Mouse (Mus musculus): ENCODE measurements at regions not wholly inside any gene's neighbourhood (a gene's known extent, or its start where the extent isn't known, plus 50 kb on each side); places are given as distances from the start of the nearest gene placed in this dataset.

DNA sequence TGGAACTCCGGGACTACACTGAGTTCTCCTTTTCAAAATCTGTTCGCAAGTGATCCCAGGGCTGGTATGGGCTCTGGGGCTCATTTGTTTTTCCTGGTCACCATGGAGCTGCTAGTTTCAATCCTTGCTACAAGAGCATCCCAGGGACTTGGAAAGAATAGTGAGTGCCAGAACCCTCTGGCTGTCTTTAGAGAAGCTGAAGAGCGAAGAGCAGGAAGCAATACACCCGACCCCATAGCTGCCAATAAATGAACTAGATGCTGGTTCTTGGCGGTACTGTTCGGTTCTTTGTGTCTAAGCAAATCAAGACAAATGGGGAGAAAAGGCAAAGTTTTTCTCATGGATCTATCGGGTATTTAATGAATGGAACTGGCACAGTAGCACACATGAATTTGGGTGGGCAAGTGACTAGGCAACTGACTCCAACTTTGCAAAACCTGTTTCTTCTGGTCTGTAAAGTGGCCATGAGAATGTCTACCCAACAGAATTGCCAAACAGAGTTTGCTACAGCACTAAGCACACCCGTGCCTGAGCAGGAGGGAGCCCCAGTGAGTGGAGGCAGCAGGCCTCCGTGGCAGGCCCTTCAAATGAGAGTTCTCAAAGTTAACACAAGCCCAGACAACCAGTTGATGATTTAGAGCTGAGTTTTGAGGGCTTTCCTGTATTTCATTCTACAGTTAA is 2612.9 kb upstream of the Gm7489 start:
- DNase-seq = no peak

DNA sequence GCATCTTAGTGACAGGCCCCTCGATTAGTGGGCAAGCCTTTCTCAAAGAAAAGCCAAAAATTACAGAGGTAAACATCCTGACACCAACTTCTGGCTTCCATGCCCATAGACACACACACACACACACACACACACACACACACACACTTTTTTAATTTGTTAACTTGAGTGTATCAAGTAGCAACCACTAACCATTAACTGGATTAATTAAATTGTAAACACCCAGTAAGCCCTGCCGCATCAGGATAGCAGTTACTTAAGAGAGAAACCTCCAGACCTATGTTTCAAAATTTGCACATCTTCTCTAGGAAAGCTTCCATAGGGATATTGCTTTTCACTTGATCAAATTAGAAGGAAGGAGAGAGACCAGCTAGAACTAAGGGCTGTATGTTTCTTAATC is 2599.4 kb upstream of the Gm7489 start:
- no peak for DNase-seq

DNA sequence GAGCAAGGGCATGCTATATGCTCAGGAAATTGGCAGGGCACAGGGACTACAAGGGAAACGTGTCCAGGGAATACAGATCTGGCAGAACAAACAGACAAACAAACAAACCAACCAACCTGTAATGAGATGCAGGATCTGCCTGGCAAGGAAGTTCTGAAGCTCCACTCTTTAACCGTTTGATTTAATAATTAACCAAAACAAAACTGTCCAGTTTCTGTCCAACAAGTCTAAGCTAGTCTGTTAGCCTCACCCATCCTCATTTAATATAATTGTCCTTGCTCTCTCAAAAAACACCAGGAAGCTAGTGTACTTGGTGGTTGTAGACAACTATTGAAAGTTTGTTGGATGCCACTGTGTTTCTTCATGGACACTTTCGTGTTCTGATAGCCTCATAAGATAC is 2598.4 kb upstream of the Gm7489 start:
- DNase-seq = no peak

- DNase-seq = no peak
These were observed 2595.7 kb upstream of the Gm7489 start for GRCm38 (mm10) chr15:51288911-51289432.

- DNase-seq = no peak
These were observed 2594.8 kb upstream of the Gm7489 start for GRCm38 (mm10) chr15:51289916-51290315.

DNA sequence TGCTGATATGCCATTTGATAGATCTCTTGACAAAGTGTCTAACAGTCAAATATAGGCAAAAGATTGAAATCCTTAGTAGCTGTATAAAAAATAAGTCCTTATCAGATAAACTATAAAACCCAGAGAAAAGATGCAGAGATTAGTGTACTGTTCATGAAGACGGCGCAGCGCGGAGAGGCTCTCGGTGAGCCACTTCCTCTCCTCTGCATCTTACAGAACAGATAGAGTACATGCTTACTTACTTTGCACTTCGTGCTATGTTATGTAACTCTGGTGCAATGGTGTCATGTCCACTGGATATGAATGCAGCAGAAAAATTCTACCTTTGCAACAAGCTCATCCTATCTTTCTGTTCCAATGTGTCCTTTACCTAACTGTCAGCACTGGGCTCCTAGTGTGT is 2593.5 kb upstream of the Gm7489 start:
- DNase-seq = no peak

DNA sequence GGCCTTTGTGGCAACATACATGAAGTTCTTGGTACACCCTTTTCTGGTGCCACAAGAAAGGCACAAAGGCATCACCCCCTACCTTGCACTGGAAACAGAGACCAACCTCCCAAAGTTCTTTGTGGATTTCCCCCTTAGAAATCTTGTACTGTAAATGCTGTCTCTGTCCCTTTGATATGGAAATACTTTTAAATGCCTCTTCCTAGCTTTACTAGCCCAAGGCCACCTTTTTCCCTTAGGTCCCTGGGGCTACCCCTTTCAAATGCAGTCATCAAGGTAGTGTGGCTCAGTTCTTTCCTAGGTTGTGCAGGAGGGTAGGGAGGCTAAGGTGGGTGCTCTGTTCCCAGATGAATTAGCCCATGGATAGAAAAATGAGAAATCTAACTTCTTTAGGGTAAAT is 2587.9 kb upstream of the Gm7489 start:
- no peak for DNase-seq

- DNase-seq = no peak
These were observed 2566.6 kb upstream of the Gm7489 start for GRCm38 (mm10) chr15:51318072-51318471.

DNA sequence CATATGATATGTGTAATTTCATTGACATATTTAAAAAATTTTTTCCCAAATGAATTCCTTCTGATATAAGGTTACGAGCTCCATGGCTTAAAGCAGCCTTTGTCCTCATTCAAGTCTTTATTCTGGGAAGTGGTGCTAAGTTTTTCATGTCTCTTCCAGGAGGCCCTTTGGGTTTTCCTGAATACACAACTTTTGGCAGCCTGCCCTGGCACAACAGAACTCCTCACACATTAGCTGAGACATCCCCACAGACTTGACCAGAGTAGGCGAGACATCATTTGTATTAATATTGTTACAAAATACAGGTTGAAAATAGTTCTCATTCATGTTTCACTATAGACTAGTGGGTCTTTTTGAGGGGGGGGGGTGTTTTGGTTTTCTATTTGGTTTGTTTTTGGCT is 2565.9 kb upstream of the Gm7489 start:
- DNase-seq = no peak

DNA sequence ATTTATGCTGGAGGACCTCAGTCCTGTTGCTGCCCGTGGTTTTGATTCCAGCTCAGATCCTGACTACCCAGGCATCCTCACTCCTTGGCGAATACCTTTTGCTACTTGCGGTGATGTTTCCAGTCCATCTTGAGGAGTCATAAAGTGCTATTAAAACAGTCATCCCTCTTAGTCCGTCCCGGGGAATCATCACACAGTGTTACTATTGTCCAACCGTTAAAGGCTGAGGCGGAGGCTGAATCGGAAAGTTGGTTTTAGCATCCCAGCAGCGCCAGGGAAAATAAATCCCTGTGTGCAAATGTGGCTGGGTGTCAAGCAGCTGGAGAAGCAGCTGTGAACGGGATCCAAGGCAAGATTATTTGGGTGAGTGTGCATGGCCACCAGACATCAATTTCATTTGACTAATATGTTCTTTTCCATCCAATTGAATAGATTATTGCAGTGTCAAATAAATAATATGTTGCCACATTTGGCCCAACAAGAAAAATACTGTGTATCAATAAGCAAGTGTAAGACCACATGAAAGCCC is 2564.3 kb upstream of the Gm7489 start:
- no peak for DNase-seq

DNA sequence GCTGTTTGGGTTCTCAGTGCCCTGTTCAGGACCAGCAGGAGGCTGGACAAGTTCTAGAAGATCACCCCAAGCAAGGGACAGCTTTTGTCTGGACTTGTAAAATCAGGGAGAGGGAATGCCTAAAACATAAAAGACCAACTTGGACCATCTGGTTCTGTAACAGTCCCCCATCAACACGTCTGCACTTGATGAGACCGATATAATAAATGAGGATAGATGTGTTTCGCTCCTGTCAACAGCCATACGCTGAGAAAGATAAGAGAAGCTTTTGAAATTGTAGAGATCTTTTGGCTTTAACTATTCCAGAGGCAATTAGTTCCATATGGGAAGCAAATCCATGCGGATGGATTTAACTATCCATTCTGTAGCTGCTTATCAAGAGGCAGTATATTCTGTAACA is 2561.4 kb upstream of the Gm7489 start:
- DNase-seq = no peak

GRCm38 (mm10) chr15:51324211-51324610 is 2560.5 kb upstream of the Gm7489 start:
- DNase-seq = no peak

DNA sequence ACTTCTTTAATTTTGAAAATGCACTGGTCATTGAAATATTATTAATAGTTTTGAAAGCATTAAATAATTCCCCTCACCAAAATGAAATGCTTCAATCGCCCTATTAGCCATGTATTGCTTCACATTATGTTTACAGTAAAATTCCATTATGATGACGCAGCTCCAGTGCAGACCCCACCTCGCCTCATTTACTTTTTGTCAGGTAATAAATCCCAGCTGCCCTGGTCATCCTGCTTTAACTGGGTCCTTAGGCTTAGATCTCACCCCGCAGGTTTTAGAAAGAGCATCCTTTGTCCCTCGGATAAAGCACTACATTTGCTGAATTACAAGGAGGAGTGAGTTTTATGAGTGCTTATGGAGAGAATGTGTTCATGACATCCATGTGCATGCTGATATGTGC is 2557.0 kb upstream of the Gm7489 start:
- DNase-seq = no peak

- DNase-seq = no peak
These were observed 2548.3 kb upstream of the Gm7489 start for GRCm38 (mm10) chr15:51336441-51336840.

GRCm38 (mm10) chr15:51346301-51346700 is 2538.4 kb upstream of the Gm7489 start:
- no peak for DNase-seq

GRCm38 (mm10) chr15:51363391-51363790 is 2521.3 kb upstream of the Gm7489 start:
- DNase-seq = no peak

DNA sequence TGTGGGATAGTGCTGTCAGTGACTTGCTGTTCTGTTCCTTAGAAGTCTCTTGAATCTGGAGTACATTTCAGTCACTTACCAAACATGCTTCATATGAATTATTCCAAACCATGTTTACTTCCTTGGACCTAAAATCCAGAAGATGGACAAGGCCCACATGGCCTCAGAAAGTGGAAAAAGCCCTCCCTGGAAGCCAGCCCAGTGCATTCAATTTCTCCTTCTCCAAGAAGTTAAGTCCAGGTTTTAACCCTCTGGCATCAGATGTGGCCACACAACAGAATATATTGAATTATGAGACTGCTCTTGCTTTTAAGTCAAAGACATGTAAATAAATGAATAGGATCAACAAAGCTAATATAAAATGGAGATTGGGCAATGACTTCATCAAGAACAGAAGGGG is 2513.5 kb upstream of the Gm7489 start:
- DNase-seq = no peak

DNA sequence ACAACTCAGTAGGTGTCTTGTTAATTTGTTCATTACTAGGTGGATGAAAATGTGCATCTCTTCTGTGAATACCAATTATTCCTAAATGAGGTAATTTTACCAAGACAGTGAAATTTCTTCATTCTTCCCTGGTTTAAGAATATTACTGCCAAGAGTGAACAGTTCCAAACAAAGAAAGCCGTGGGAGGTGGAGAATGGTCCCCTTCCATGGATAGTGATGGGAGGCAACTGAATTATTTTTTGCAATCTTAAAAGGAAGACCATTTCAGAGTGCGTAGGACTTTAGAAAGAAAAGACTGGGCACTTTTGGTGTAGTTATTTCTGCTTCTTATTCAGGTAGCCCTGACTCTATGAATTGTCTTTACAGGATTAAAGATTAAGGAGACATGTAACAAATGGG is 2494.3 kb upstream of the Gm7489 start:
- DNase-seq = no peak

GRCm38 (mm10) chr15:51391352-51391751 is 2493.4 kb upstream of the Gm7489 start:
- DNase-seq = no peak

GRCm38 (mm10) chr15:51392449-51393405 is 2492.0 kb upstream of the Gm7489 start:
- DNase-seq = no peak

- no peak for DNase-seq
These were observed 2488.7 kb upstream of the Gm7489 start for GRCm38 (mm10) chr15:51395961-51396360.

DNA sequence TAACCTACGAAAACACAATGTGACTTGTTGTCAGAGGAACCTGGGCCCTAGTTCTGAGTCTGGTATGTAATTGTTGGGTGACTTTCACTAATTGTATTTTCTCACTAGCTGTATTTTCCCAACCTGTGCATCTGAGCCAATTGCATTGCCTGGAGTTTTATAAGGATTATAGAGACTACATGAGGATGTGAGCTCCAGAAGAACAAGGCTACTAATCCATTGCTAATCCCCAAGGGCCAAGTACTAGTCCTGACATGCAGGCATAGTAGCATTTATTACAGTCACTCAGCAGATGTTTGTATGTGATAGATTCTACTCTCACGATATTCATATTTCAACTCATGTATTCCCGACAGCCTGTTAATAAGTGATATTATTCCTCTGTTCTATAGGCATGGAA is 2481.1 kb upstream of the Gm7489 start:
- DNase-seq = no peak

- no peak for DNase-seq
These were observed 2474.9 kb upstream of the Gm7489 start for GRCm38 (mm10) chr15:51409791-51410308.

- DNase-seq = no peak
These were observed 2472.7 kb upstream of the Gm7489 start for GRCm38 (mm10) chr15:51411966-51412365.
